Mouse (Mus musculus): ENCODE data around the gene Eloa. TPM values are rescaled to one million over a fixed set of nuclear protein-coding genes. Genes with fewer than 3 reads are reported as not detected.

The Eloa gene
- total and polyA plus RNA-seq, 3 experiments: 12.9 to 108 (median 56.0) TPM

GRCm38 (mm10) chr4:136057916-136058315 is 36.4 kb upstream of the Eloa start:
- Histone ChIP-seq H3K4me1 (ENCODE audit: insufficient read depth, low read depth, low read length) (peaks cover 13% of the 10 kb centered on the region), H3K36me3 (replicated peaks) (peaks cover under 1% of the 10 kb centered on the region), H3K27me3 (ENCODE audit: insufficient read depth, low read length) (peaks cover 38% of the 10 kb centered on the region), H3K4me3 (ENCODE audit: low read depth, low read length) (no peak overlapping the region), H3K9me3 (replicated peaks) (no peaks in the 10 kb centered on the region)
- TF ChIP-seq TAL1 (conservative IDR thresholded peaks at IDR 0.05; ENCODE audit: low read depth, low read length) (no peak), POLR2AphosphoS5 (IDR thresholded peaks at IDR 0.05; ENCODE audit: insufficient replicate concordance, low read depth, low read length) (no peak), CTCF (IDR thresholded peaks at IDR 0.05; ENCODE audit: low read depth, low read length) (no peak), GATA2 (IDR thresholded peaks at IDR 0.05; ENCODE audit: borderline replicate concordance, low read depth, low read length) (no peak), GATA1 (IDR thresholded peaks at IDR 0.05; ENCODE audit: borderline replicate concordance, low read length) (no peak)
- DNase-seq (ENCODE audit: low spot score): no peak
- no peak for ATAC-seq (ENCODE audit: extremely low read depth, insufficient number of reproducible peaks, low FRiP score, poor library complexity, severe bottlenecking)

GRCm38 (mm10) chr4:136056030-136056429 is 34.5 kb upstream of the Eloa start:
- no peak for ATAC-seq (ENCODE audit: extremely low read depth, insufficient number of reproducible peaks, low FRiP score, poor library complexity, severe bottlenecking)
- TF ChIP-seq GATA1 (IDR thresholded peaks at IDR 0.05; ENCODE audit: borderline replicate concordance, low read length): no peak
- no peak for TF ChIP-seq CTCF (IDR thresholded peaks at IDR 0.05; ENCODE audit: low read depth, low read length)
- TF ChIP-seq TAL1 (conservative IDR thresholded peaks at IDR 0.05; ENCODE audit: low read depth, low read length): no peak
- TF ChIP-seq POLR2AphosphoS5 (IDR thresholded peaks at IDR 0.05; ENCODE audit: insufficient replicate concordance, low read depth, low read length): no peak
- no peak for TF ChIP-seq GATA2 (IDR thresholded peaks at IDR 0.05; ENCODE audit: borderline replicate concordance, low read depth, low read length)
- Histone ChIP-seq H3K4me3 (ENCODE audit: low read depth, low read length) (no peak overlapping the region), H3K9me3 (replicated peaks) (no peaks in the 10 kb centered on the region), H3K4me1 (ENCODE audit: insufficient read depth, low read depth, low read length) (peaks cover 20% of the 10 kb centered on the region), H3K27me3 (ENCODE audit: insufficient read depth, low read length) (peaks cover 27% of the 10 kb centered on the region), H3K36me3 (replicated peaks) (peaks cover 19% of the 10 kb centered on the region)
- DNase-seq (ENCODE audit: low spot score): no peak

GRCm38 (mm10) chr4:136053843-136054242 is 32.3 kb upstream of the Eloa start:
- Histone ChIP-seq H3K4me3 (ENCODE audit: low read depth, low read length) (no peak overlapping the region), H3K9me3 (replicated peaks) (no peaks in the 10 kb centered on the region), H3K4me1 (ENCODE audit: insufficient read depth, low read depth, low read length) (peaks cover 35% of the 10 kb centered on the region), H3K36me3 (replicated peaks) (peaks cover 41% of the 10 kb centered on the region), H3K27me3 (ENCODE audit: insufficient read depth, low read length) (peaks cover 21% of the 10 kb centered on the region)
- ATAC-seq (ENCODE audit: extremely low read depth, insufficient number of reproducible peaks, low FRiP score, poor library complexity, severe bottlenecking) (no peak), DNase-seq (ENCODE audit: low spot score) (no peak)
- TF ChIP-seq CTCF (IDR thresholded peaks at IDR 0.05; ENCODE audit: low read depth, low read length): no peak
- TF ChIP-seq POLR2AphosphoS5 (IDR thresholded peaks at IDR 0.05; ENCODE audit: insufficient replicate concordance, low read depth, low read length): no peak
- TF ChIP-seq GATA1 (IDR thresholded peaks at IDR 0.05; ENCODE audit: borderline replicate concordance, low read length): no peak
- no peak for TF ChIP-seq GATA2 (IDR thresholded peaks at IDR 0.05; ENCODE audit: borderline replicate concordance, low read depth, low read length)
- TF ChIP-seq TAL1 (conservative IDR thresholded peaks at IDR 0.05; ENCODE audit: low read depth, low read length): no peak

- Histone ChIP-seq H3K4me3 (ENCODE audit: low read depth, low read length) (peak within 1 kb of the TSS; percentile 99), H3K27me3 (ENCODE audit: insufficient read depth, low read length) (peaks cover 18% of the 10 kb centered on the region), H3K36me3 (replicated peaks) (peaks cover 47% of the 10 kb centered on the region), H3K9me3 (replicated peaks) (no peaks in the 10 kb centered on the region), H3K4me1 (ENCODE audit: insufficient read depth, low read depth, low read length) (peaks cover 41% of the 10 kb centered on the region)
- peak; percentile 94 for DNase-seq (ENCODE audit: low spot score)
- no peak; the same call in 1 of the 2 replicates for TF ChIP-seq POLR2AphosphoS5 (IDR thresholded peaks at IDR 0.05; ENCODE audit: insufficient replicate concordance, low read depth, low read length)
- TF ChIP-seq CTCF (IDR thresholded peaks at IDR 0.05; ENCODE audit: low read depth, low read length): peak; percentile 82
- no peak for TF ChIP-seq GATA1 (IDR thresholded peaks at IDR 0.05; ENCODE audit: borderline replicate concordance, low read length)
- ATAC-seq (ENCODE audit: extremely low read depth, insufficient number of reproducible peaks, low FRiP score, poor library complexity, severe bottlenecking): peak; percentile 83
These were observed 31.7 kb upstream of the Eloa start, which contains the start of gene Rpl11 for GRCm38 (mm10) chr4:136053247-136053596. Gene Rpl11, minus strand, starts transcription at chr4:136053428.

GRCm38 (mm10) chr4:136052534-136053246 is 31.1 kb upstream of the Eloa start:
- H3K9me3 ChIP-seq (replicated peaks): no peaks in the 10 kb centered on the region
- no peak for ATAC-seq (ENCODE audit: extremely low read depth, insufficient number of reproducible peaks, low FRiP score, poor library complexity, severe bottlenecking)
- peaks cover 45% of the 10 kb centered on the region for H3K4me1 ChIP-seq (ENCODE audit: insufficient read depth, low read depth, low read length)

GRCm38 (mm10) chr4:136052060-136052459 is 30.5 kb upstream of the Eloa start:
- ATAC-seq (ENCODE audit: extremely low read depth, insufficient number of reproducible peaks, low FRiP score, poor library complexity, severe bottlenecking) (no peak), DNase-seq (ENCODE audit: low spot score) (no peak)
- Histone ChIP-seq H3K27me3 (ENCODE audit: insufficient read depth, low read length) (peaks cover 11% of the 10 kb centered on the region), H3K9me3 (replicated peaks) (no peaks in the 10 kb centered on the region), H3K4me3 (ENCODE audit: low read depth, low read length) (peak overlapping the region; percentile 99), H3K36me3 (replicated peaks) (peaks cover 57% of the 10 kb centered on the region), H3K4me1 (ENCODE audit: insufficient read depth, low read depth, low read length) (peaks cover 51% of the 10 kb centered on the region)
- no peak for TF ChIP-seq POLR2AphosphoS5 (IDR thresholded peaks at IDR 0.05; ENCODE audit: insufficient replicate concordance, low read depth, low read length)

More at GRCm38 (mm10) chr4:136052534-136053246, 31.1 kb upstream of the Eloa start:
- DNase-seq (ENCODE audit: low spot score): peak; percentile 53
- no peak for TF ChIP-seq TAL1 (conservative IDR thresholded peaks at IDR 0.05; ENCODE audit: low read depth, low read length)
- TF ChIP-seq GATA1 (IDR thresholded peaks at IDR 0.05; ENCODE audit: borderline replicate concordance, low read length): no peak
- no peak for TF ChIP-seq CTCF (IDR thresholded peaks at IDR 0.05; ENCODE audit: low read depth, low read length)
- TF ChIP-seq GATA2 (IDR thresholded peaks at IDR 0.05; ENCODE audit: borderline replicate concordance, low read depth, low read length): no peak
- Histone ChIP-seq H3K36me3 (replicated peaks) (peaks cover 52% of the 10 kb centered on the region), H3K27me3 (ENCODE audit: insufficient read depth, low read length) (peaks cover 15% of the 10 kb centered on the region), H3K4me3 (ENCODE audit: low read depth, low read length) (peak overlapping the region; percentile 99)

All from G1E (cell line).